Mouse (Mus musculus) c-Kit-positive CD71-negative TER-119-negative erythroid progenitor cells, embryonic 14.5 days (primary cell): ENCODE measurements at regions not wholly inside any gene's neighbourhood (a gene's known extent, or its start where the extent isn't known, plus 50 kb on each side); places are given as distances from the start of the nearest gene placed in this dataset.

ENCODE experiments used
- DNase-seq: peaks from one replicate; pipeline ENCODE4 v3.0.0-alpha.2; 2013; ENCODE audit warnings: low read depth

GRCm38 (mm10) chr2:148622216-148622615, 50.2 kb upstream of the Nxt1 start:
- no peak for DNase-seq

- DNase-seq = no peak
Observed at GRCm38 (mm10) chr2:148611911-148612310, 60.5 kb upstream of the Nxt1 start.

- no peak for DNase-seq
Observed at GRCm38 (mm10) chr2:148605425-148605930, 66.9 kb upstream of the Nxt1 start.

GRCm38 (mm10) chr2:148603951-148604350, 68.5 kb upstream of the Nxt1 start:
- no peak for DNase-seq

GRCm38 (mm10) chr2:148603315-148603714, 69.1 kb upstream of the Nxt1 start:
- no peak for DNase-seq

- DNase-seq = no peak
Observed at GRCm38 (mm10) chr2:148599498-148599897, 72.9 kb upstream of the Nxt1 start.

- DNase-seq = no peak
Observed at GRCm38 (mm10) chr2:148596966-148597365, 75.4 kb upstream of the Nxt1 start.

GRCm38 (mm10) chr2:148585721-148586335, 86.6 kb upstream of the Nxt1 start:
- DNase-seq = no peak

- DNase-seq = no peak
Observed at GRCm38 (mm10) chr2:148582208-148582607, 90.2 kb upstream of the Nxt1 start.

GRCm38 (mm10) chr2:148581666-148582065, 90.7 kb upstream of the Nxt1 start:
- DNase-seq = no peak

GRCm38 (mm10) chr2:148580286-148580966, 92.0 kb upstream of the Nxt1 start:
- peak; percentile 25 for DNase-seq

- DNase-seq = no peak
Observed at GRCm38 (mm10) chr2:148579564-148579963, 92.8 kb upstream of the Nxt1 start.

- DNase-seq = peak; percentile 29
Observed at GRCm38 (mm10) chr2:148579027-148579426, 93.4 kb upstream of the Nxt1 start.

- no peak for DNase-seq
Observed at GRCm38 (mm10) chr2:148578176-148578575, 94.2 kb upstream of the Nxt1 start.

GRCm38 (mm10) chr2:148575433-148575832, 97.0 kb upstream of the Nxt1 start:
- no peak for DNase-seq

- DNase-seq = peak; percentile 42
Observed at GRCm38 (mm10) chr2:148572165-148572564, 100.2 kb upstream of the Nxt1 start.

GRCm38 (mm10) chr2:148571616-148572015, 100.8 kb upstream of the Nxt1 start:
- no peak for DNase-seq

GRCm38 (mm10) chr2:148571018-148571417, 101.4 kb upstream of the Nxt1 start:
- DNase-seq = no peak

- DNase-seq = no peak
Observed at GRCm38 (mm10) chr2:148567930-148568481, 104.4 kb upstream of the Nxt1 start.

GRCm38 (mm10) chr2:148563390-148563789, 109.0 kb upstream of the Nxt1 start:
- no peak for DNase-seq

GRCm38 (mm10) chr2:148562041-148562440, 110.4 kb upstream of the Nxt1 start:
- no peak for DNase-seq

- no peak for DNase-seq
Observed at GRCm38 (mm10) chr2:148560013-148560773, 112.2 kb upstream of the Nxt1 start.

GRCm38 (mm10) chr2:148559376-148559775, 113.0 kb upstream of the Nxt1 start:
- no peak for DNase-seq
